Mouse (Mus musculus): ENCODE data around the gene Abcc5.

GRCm38 (mm10) chr16:20375341-20375740 lies 50.9 kb downstream of the Abcc5 start:
- no peak for TF ChIP-seq CTCF (IDR thresholded peaks at IDR 0.05; ENCODE audit: borderline replicate concordance, control insufficient read depth, extremely low read depth, insufficient read depth, low read length, poor library complexity)
- no peak for TF ChIP-seq POLR2A (IDR thresholded peaks at IDR 0.05; ENCODE audit: control insufficient read depth, extremely low read depth, insufficient read depth, low read length, poor library complexity)
